Mouse (Mus musculus): Measurements from ENCODE around the gene Plxnd1. TPM values are rescaled to one million over a fixed set of nuclear protein-coding genes. Genes with fewer than 3 reads are reported as not detected.

The Plxnd1 gene
- total and polyA plus RNA-seq, 3 experiments = 27.7 to 73.8 (median 63.2) TPM

- TF ChIP-seq RCOR1 (conservative IDR thresholded peaks at IDR 0.05; ENCODE audit: low read depth, low read length) (no peak), UBTF (IDR thresholded peaks at IDR 0.05; ENCODE audit: low read depth, low read length) (0 out of 2 replicates have a peak, but pooled peaks have one; percentile 35)
- Histone ChIP-seq H3K4me2 (ENCODE audit: insufficient read depth, low read depth, poor library complexity, severe bottlenecking) (peak overlapping the region; percentile 71), H3K27ac (ENCODE audit: insufficient read depth, low read depth) (peak overlapping the region; percentile 96), H3K9ac (ENCODE audit: insufficient read depth, low read depth) (peak overlapping the region; percentile 41), H3K9me3 (replicated peaks; ENCODE audit: low read length) (no peaks in the 10 kb centered on the region), H3K4me3 (replicated peaks in 1 of 3; ENCODE audit: low read depth in 2 of 3, low read length in 2 of 3, poor library complexity in 1 of 3) (peak overlapping the region; percentile 69 to 96 (median 88)), H3K27me3 (replicated peaks) (peaks cover 11% of the 10 kb centered on the region), H3K79me2 (replicated peaks; ENCODE audit: control insufficient read depth, extremely low read depth, insufficient read depth, poor library complexity, severe bottlenecking) (peaks cover 47% of the 10 kb centered on the region), H3K4me1 (ENCODE audit: control insufficient read depth in 1 of 2, insufficient read depth in 2 of 2) (peaks cover 31 to 83% of the 10 kb centered on the region in 2 experiments), H3K36me3 (replicated peaks in 1 of 2; ENCODE audit: control insufficient read depth in 1 of 2, insufficient read depth in 1 of 2, low read length in 1 of 2) (peaks cover 0 to 2% of the 10 kb centered on the region in 2 experiments)
- DNase-seq (ENCODE audit: extremely low read depth) = no peak
- dilution Hi-C loops (cut with MboI; ENCODE audit: extremely low pct_ligation_motif_present, extremely low pct_unique_long_range_greater_than_20kb, low sequenced_read_pairs) = no loop called here
- in situ Hi-C loops (cut with MboI; ENCODE audit: low pct_ligation_motif_present, low pct_unique_long_range_greater_than_20kb, low sequenced_read_pairs) = no loop called here
Observed at GRCm38 (mm10) chr6:115990479-115990878, 4.3 kb downstream of the Plxnd1 start.

- peak overlapping the region; percentile 41 for H3K9ac ChIP-seq (ENCODE audit: insufficient read depth, low read depth)
- DNase-seq (ENCODE audit: extremely low read depth) = no peak
- peak overlapping the region; percentile 71 for H3K4me2 ChIP-seq (ENCODE audit: insufficient read depth, low read depth, poor library complexity, severe bottlenecking)
- TF ChIP-seq ZC3H11A (IDR thresholded peaks at IDR 0.05; ENCODE audit: low read depth, low read length) (no peak), MAX (IDR thresholded peaks at IDR 0.05; ENCODE audit: low read length) (no peak), MXI1 (IDR thresholded peaks at IDR 0.05; ENCODE audit: low read depth, low read length) (peak; percentile 30), RCOR1 (conservative IDR thresholded peaks at IDR 0.05; ENCODE audit: low read depth, low read length) (no peak), ZNF384 (IDR thresholded peaks at IDR 0.05; ENCODE audit: low read depth, low read length) (no peak), CHD1 (IDR thresholded peaks at IDR 0.05; ENCODE audit: low read depth, low read length) (peak; percentile 75; the same call in 1 of the 2 replicates), CHD2 (IDR thresholded peaks at IDR 0.05; ENCODE audit: low read length) (no peak)
- in situ Hi-C loops (cut with MboI; ENCODE audit: low pct_ligation_motif_present, low pct_unique_long_range_greater_than_20kb, low sequenced_read_pairs) = no loop called here
- peaks cover 35 to 86% of the 10 kb centered on the region in 2 experiments for H3K4me1 ChIP-seq (ENCODE audit: control insufficient read depth in 1 of 2, insufficient read depth in 2 of 2)
- dilution Hi-C loops (cut with MboI; ENCODE audit: extremely low pct_ligation_motif_present, extremely low pct_unique_long_range_greater_than_20kb, low sequenced_read_pairs) = no loop called here
- H3K79me2 ChIP-seq (replicated peaks; ENCODE audit: control insufficient read depth, extremely low read depth, insufficient read depth, poor library complexity, severe bottlenecking) = peaks cover 48% of the 10 kb centered on the region
- no peaks in the 10 kb centered on the region for H3K9me3 ChIP-seq (replicated peaks; ENCODE audit: low read length)
- H3K27me3 ChIP-seq (replicated peaks) = peaks cover 11% of the 10 kb centered on the region
- H3K36me3 ChIP-seq (replicated peaks in 1 of 2; ENCODE audit: control insufficient read depth in 1 of 2, insufficient read depth in 1 of 2, low read length in 1 of 2) = peaks cover 0 to 3% of the 10 kb centered on the region in 2 experiments
- peak overlapping the region; percentile 69 to 96 (median 88) for H3K4me3 ChIP-seq (replicated peaks in 1 of 3; ENCODE audit: low read depth in 2 of 3, low read length in 2 of 3, poor library complexity in 1 of 3)
- peak overlapping the region; percentile 97 for H3K27ac ChIP-seq (ENCODE audit: insufficient read depth, low read depth)
Observed at GRCm38 (mm10) chr6:115990056-115990455, 4.7 kb downstream of the Plxnd1 start.

GRCm38 (mm10) chr6:115989607-115990006 lies 5.2 kb downstream of the Plxnd1 start:
- peak overlapping the region; percentile 97 for H3K27ac ChIP-seq (ENCODE audit: insufficient read depth, low read depth)
- no peaks in the 10 kb centered on the region for H3K9me3 ChIP-seq (replicated peaks; ENCODE audit: low read length)
- in situ Hi-C loops (cut with MboI; ENCODE audit: low pct_ligation_motif_present, low pct_unique_long_range_greater_than_20kb, low sequenced_read_pairs) = no loop called here
- dilution Hi-C loops (cut with MboI; ENCODE audit: extremely low pct_ligation_motif_present, extremely low pct_unique_long_range_greater_than_20kb, low sequenced_read_pairs) = no loop called here
- H3K4me2 ChIP-seq (ENCODE audit: insufficient read depth, low read depth, poor library complexity, severe bottlenecking) = peak overlapping the region; percentile 71
- peak overlapping the region; percentile 12 to 88 (median 25) for H3K4me3 ChIP-seq (replicated peaks in 1 of 3; ENCODE audit: low read depth in 2 of 3, low read length in 2 of 3, poor library complexity in 1 of 3)
- peak overlapping the region; percentile 41; the same call in 1 of the 2 replicates for H3K9ac ChIP-seq (ENCODE audit: insufficient read depth, low read depth)
- H3K79me2 ChIP-seq (replicated peaks; ENCODE audit: control insufficient read depth, extremely low read depth, insufficient read depth, poor library complexity, severe bottlenecking) = peaks cover 52% of the 10 kb centered on the region
- peak; percentile 90 for DNase-seq (ENCODE audit: extremely low read depth)
- H3K36me3 ChIP-seq (replicated peaks in 1 of 2; ENCODE audit: control insufficient read depth in 1 of 2, insufficient read depth in 1 of 2, low read length in 1 of 2) = peaks cover 0 to 5% of the 10 kb centered on the region in 2 experiments
- H3K27me3 ChIP-seq (replicated peaks) = peaks cover 11% of the 10 kb centered on the region
- H3K4me1 ChIP-seq (ENCODE audit: control insufficient read depth in 1 of 2, insufficient read depth in 2 of 2) = peaks cover 39 to 90% of the 10 kb centered on the region in 2 experiments
- TF ChIP-seq MXI1 (IDR thresholded peaks at IDR 0.05; ENCODE audit: low read depth, low read length) = peak; percentile 81
- no peak for TF ChIP-seq CHD2 (IDR thresholded peaks at IDR 0.05; ENCODE audit: low read length)
- no peak for TF ChIP-seq E2F4 (IDR thresholded peaks at IDR 0.05; ENCODE audit: insufficient replicate concordance, low read depth, low read length)
- peak; percentile 94 for TF ChIP-seq ZNF384 (IDR thresholded peaks at IDR 0.05; ENCODE audit: low read depth, low read length)
- TF ChIP-seq MYC (IDR thresholded peaks at IDR 0.05; ENCODE audit: low read depth, low read length) = peak; percentile 91
- TF ChIP-seq ETS1 (conservative IDR thresholded peaks at IDR 0.05; ENCODE audit: low read depth, low read length) = peak; percentile 97
- no peak for TF ChIP-seq JUND (conservative IDR thresholded peaks at IDR 0.05; ENCODE audit: low read depth, low read length)
- peak; percentile 98 for TF ChIP-seq TCF12 (IDR thresholded peaks at IDR 0.05; ENCODE audit: low read depth, low read length)
- no peak for TF ChIP-seq CTCF (conservative IDR thresholded peaks at IDR 0.05 in 1 of 2, IDR thresholded peaks at IDR 0.05 in 1 of 2; ENCODE audit: low read depth in 2 of 2, low read length in 2 of 2)
- TF ChIP-seq RAD21 (IDR thresholded peaks at IDR 0.05; ENCODE audit: low read depth, low read length) = no peak; the same call in 1 of the 2 replicates
- TF ChIP-seq GABPA (IDR thresholded peaks at IDR 0.05; ENCODE audit: insufficient replicate concordance, low read depth, low read length) = no peak
- TF ChIP-seq ZMIZ1 (IDR thresholded peaks at IDR 0.05; ENCODE audit: low read depth, low read length) = no peak
- TF ChIP-seq MAFK (IDR thresholded peaks at IDR 0.05; ENCODE audit: insufficient replicate concordance, low read length) = no peak
- TF ChIP-seq CHD1 (IDR thresholded peaks at IDR 0.05; ENCODE audit: low read depth, low read length) = peak; percentile 88
- TF ChIP-seq HCFC1 (IDR thresholded peaks at IDR 0.05; ENCODE audit: low read depth, low read length) = no peak; the same call in 1 of the 2 replicates
- no peak for TF ChIP-seq TBP (conservative IDR thresholded peaks at IDR 0.05; ENCODE audit: low read depth, low read length)
- peak; percentile 74; the same call in 1 of the 2 replicates for TF ChIP-seq EP300 (IDR thresholded peaks at IDR 0.05; ENCODE audit: low read length)
- TF ChIP-seq MEF2A (IDR thresholded peaks at IDR 0.05; ENCODE audit: borderline replicate concordance, low read depth, low read length) = peak; percentile 15; the same call in 1 of the 2 replicates
- no peak; the same call in 1 of the 2 replicates for TF ChIP-seq NRF1 (IDR thresholded peaks at IDR 0.05; ENCODE audit: low read depth, low read length)
- peak; percentile 61; the same call in 1 of the 2 replicates for TF ChIP-seq UBTF (IDR thresholded peaks at IDR 0.05; ENCODE audit: low read depth, low read length)
- TF ChIP-seq RCOR1 (conservative IDR thresholded peaks at IDR 0.05; ENCODE audit: low read depth, low read length) = peak; percentile 91

Data from CH12.LX (cell line).